Mouse (Mus musculus) 3134 (cell line): Measurements from ENCODE around the gene Mpp5.
A peak's percentile ranks its signal among the peaks of the same experiment; 100 is the strongest.

Source experiments
- DNase-seq: peaks from one replicate; pipeline ENCODE4 v3.0.0-alpha.2; 2011; ENCODE audit warnings: low spot score; ENCODE audit not compliant: insufficient read length; ENCODE audit errors: extremely low read depth

The Mpp5 gene

DNA sequence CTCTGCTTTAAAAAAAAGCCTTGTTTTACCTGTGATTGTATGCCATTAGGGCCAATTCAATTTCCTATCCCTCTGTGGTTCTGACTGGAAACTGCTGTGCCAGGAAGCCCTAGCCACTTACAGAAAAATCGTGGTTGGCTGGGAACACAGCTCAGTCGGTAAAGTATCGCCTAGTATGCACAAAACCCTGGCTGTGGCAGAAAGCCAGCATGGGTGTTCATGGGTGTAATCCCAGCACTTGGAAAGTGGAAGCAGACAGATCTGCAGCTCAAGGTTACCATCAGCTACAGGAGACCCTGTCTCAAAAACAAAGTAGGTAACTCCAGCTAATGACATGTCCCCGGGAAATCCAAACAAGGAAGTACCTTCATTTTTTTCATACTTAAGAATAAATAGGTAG lies 91.2 kb downstream of the Mpp5 start:
- DNase-seq, result no peak

DNA sequence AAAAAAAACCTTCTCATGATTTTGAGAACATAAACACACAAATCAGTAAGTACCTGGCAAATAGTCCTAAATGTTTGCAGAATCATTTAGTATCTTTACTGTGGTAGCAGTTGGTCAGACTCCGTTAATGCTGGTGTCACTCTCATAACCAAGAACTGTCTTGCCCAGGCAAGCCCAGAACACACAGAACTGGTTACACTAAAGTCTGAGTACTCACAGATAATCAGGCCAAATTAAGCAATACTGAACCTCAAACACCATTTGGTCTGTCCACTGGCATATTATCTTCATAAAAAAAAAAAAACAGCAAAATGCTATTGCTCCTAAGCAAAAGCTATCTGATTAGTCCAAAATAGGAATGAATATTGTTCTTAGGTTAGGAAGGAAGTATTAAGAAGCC lies 93.7 kb downstream of the Mpp5 start:
- DNase-seq, result no peak

DNA sequence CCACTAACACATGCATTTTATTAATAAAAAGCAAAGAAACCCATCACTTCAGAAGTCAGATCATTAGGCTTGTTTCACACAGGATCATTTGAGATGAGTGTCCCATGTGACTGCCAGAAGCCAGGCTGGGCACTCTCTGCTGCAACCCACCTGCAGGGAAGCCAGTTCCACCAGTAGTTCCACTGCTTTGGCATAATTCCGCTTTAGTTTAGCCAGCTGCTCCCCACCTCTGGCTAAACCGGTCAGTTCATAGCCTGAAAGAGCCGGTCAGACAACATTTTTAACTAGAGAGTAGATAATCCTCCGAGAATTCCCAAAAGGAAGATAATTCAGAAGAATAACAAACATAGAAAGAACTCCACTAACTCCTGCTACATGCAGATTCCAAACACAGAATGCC lies 99.5 kb downstream of the Mpp5 start:
- DNase-seq, result no peak

DNA sequence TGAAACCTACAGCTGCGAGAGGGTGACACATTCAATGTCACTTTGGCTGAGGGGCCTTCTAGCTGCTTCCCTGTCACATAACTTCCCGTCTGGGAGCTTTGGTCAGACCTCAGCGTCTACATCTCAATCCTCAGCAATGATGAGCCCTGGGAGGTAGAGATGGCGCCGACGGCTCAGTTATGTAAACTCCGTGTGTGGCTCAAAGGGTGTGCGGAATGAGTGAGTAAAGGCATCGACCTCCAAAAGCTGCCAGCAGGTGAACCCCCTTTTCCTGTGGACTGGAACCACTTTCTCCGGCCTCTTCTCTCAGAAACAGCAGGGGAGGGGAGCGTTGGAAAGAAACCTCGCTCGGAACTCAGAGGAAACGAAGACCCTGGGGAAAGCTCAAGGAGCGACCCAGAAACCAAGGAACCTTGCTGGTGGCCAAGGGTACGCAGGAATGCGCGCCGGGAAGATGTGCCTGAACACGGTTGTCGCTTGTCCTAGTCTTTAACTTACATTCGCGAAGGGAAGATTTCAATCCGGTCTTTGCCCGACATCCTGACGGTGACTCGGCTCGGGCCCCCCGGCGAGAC lies 112.3 kb downstream of the Mpp5 start:
- no peak for DNase-seq

DNA sequence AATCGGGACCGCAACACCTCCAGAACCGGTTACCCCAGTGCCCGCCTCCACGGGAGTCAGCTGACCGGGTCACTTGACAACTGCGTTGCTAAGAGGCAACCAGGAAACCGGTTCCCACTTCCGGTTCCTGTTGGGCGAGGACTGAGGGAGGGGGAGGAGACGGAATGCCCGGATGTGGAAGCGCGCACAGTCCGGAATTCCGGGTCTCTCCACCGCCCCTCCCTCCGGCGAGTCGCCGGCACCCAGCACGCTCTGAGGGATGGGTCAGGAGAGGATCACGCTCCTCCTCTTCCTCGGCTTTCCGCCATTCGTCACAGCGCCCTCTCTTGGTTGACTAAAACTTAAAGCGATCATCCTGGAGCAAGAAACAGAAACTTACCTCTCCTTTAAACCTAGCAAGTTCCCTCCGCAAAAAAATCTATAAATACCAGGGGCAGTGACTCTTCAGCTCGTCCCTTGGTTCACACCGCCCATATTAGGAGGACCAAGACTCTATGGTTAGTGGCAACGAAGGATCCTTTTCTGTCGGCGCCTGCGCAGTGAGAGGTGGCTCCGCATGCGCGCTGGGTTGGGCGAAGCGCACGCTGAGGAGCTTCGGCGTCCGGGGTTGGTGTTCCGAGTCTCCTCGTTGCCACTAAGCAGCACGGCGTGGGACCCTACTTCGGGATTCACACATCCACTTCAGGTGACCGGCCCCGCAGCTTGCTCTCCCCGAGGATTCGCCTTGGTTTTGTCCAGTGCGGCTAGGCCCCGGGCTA lies 113.0 kb downstream of the Mpp5 start, which contains the start of the genes Atp6v1d and Eif2s1:
Gene Atp6v1d, minus strand, starts transcription at position 143 of the 758 bp plus-strand sequence.
Gene Eif2s1, plus strand, starts transcription at position 324 of the 758 bp plus-strand sequence.
- peak; percentile 98 for DNase-seq

DNA sequence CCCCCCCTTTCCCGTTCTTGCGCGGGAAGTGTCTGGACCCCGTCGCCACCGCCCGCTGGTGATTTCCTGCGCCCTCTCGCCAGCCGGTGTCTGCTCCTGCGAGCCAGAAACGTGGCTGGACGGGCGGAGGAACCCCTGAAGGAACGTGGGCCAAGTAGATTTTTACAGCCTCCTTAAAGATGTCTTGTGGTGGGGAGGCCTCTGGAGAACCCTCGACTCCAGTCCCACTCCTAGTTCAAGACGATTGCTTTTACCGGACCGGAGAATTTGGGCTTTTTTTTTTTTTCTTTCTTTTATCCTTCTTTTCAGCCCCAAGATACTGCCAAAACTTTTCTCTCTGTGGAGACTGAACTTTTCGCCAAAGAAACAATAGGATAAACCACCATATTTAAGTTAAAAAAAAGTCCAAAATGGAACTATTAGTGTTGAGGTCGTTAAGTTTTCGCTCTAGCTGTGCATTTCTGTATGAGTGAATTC lies 113.6 kb downstream of the Mpp5 start:
- DNase-seq, result no peak

DNA sequence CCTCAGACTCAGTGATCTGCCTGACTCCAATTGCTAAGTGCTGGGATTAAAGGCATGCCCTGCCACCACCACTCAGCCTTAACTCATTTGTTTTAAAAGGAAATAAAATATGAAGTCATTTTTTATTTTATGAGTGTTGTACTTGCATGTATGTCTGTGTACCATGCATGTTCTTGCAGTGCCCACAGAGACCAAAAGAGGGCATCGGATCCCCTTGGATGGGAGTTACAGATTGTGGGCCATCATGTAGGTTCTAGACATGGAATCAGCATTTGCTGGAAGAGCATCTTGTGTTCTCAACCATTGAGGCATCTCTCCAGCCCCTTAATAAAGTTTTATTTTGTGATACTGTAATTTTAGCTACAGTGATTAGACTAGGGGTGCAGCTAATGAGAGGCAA lies 116.7 kb downstream of the Mpp5 start:
- DNase-seq, result no peak

DNA sequence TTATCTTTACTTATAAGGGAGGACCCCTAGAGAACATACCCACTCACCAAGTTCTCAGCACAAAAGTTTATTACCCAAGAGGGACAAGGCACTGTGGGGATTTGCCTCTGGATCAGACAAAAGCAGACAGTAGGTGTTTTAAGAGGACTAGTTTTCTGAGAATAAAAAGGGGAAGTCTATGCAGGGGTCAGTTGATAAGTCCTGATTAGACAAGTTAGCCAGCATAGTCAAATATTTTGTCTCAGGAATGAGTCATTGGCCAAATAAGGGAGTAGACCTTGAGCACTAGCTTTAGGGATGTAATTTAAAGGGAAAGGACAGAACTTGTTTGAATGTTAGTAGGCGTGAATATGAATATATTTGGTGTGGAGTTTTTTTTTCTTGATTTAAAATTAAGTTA lies 119.4 kb downstream of the Mpp5 start:
- DNase-seq, result no peak

DNA sequence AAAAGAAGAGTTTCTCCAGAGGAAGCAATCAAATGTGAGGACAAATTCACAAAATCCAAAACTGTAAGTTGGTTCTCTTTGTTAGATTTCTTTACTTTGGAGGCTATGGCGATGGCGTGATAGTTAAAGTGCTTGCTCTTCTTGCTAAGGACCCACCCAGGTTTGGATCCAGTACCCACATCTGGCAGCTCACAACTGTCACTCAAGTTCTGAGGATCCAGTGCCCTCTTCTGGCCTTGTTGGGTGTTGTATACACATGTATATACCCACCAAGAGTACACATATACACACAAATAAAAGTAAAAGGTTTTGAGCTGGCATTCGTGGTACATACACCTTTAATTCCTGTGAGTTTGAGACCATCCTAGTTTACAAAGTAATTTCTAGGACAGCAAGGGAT lies 125.9 kb downstream of the Mpp5 start:
- no peak for DNase-seq

DNA sequence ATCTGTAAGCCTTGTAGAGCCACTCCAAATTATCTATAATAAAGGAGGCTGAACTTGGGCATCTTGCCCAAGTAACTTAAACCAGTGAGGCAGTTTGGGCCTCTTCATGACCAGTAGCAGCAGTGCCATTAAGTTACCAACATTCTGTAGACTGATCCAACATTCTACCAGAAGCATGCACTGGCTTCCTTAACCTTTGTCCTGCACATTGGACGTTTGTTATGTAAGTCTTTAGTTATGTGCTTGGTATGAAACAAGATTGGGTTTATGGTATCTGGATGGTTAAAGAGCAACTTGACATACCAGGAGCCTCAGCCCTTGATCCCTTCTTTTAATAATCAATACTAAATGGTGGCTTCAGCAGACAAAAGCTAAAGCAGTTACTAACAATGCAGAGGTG lies 141.4 kb downstream of the Mpp5 start:
- DNase-seq, result no peak
